8 mouse cellular contexts compared by ENCODE assay signal in the genomic region with DNA sequence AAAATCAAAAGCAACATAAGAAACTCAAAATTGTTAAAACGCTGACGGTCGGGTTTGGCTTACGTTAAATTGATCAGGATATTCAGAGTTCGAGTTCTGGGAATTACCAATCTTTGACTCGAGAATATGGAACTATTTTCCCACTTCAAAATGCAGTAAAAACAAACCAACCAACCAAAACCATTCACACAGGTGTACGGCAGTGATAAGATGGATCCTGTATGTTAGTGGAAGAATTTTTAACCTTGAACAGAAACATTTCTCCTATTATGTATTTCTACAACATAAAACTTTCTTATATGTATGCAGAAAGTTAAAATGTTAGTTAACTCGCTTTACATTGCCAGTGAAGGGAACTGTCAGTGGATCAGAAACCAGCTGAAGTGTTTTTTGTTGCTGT. TPM values are rescaled to one million over a fixed set of nuclear protein-coding genes. Genes with fewer than 3 reads are reported as not detected.
DNase-seq lines count a peak whose midpoint lies in the region; ATAC-seq lines count a peak whose summit lies in the region.

No protein-coding gene starts in this region.

- H3K4me3 ChIP-seq in heart, embryonic 15.5 days, result peak overlapping the region; percentile 72
- peak overlapping the region; percentile 69 for H3K4me3 ChIP-seq in hindbrain, embryonic 11.5 days (ENCODE audit: low read depth, low read length)
- peak overlapping the region; percentile 76 for H3K4me3 ChIP-seq in midbrain, embryonic 10.5 days

- ATAC-seq in heart, embryonic 15.5 days (replicated peaks; ENCODE audit: insufficient number of reproducible peaks, insufficient read depth, low FRiP score, low read depth), result no peak
- ATAC-seq in hindbrain, embryonic 11.5 days (ENCODE audit: low FRiP score), result no peak

- peak overlapping the region; percentile 77 for H3K9ac ChIP-seq in heart, embryonic 15.5 days
- peak overlapping the region; percentile 87 for H3K9ac ChIP-seq in hindbrain, embryonic 11.5 days (ENCODE audit: low read depth, low read length)

- H3K36me3 ChIP-seq in heart, embryonic 15.5 days, result peaks cover 15% of the 10 kb centered on the region; the same call in 1 of the 2 replicates
- H3K36me3 ChIP-seq in hindbrain, embryonic 11.5 days (ENCODE audit: control insufficient read depth, insufficient read depth, low read length), result 0 out of 2 replicates have a peak, but pooled peaks cover 3% of the 10 kb centered on the region
- H3K36me3 ChIP-seq in midbrain, embryonic 10.5 days, result peaks cover 32% of the 10 kb centered on the region

- no peaks in the 10 kb centered on the region for H3K9me3 ChIP-seq in heart, embryonic 15.5 days (replicated peaks)
- H3K9me3 ChIP-seq in hindbrain, embryonic 11.5 days (ENCODE audit: control insufficient read depth, low read length), result no peaks in the 10 kb centered on the region
- H3K9me3 ChIP-seq in midbrain, embryonic 10.5 days (replicated peaks), result no peaks in the 10 kb centered on the region

- H3K27me3 ChIP-seq in heart, embryonic 15.5 days, result no peaks in the 10 kb centered on the region
- H3K27me3 ChIP-seq in hindbrain, embryonic 11.5 days (ENCODE audit: control insufficient read depth, insufficient read depth, low read length), result no peaks in the 10 kb centered on the region
- no peaks in the 10 kb centered on the region for H3K27me3 ChIP-seq in midbrain, embryonic 10.5 days (ENCODE audit: low read depth, poor library complexity, severe bottlenecking)

- peaks cover 18% of the 10 kb centered on the region for H3K4me1 ChIP-seq in heart, embryonic 15.5 days (replicated peaks)
- H3K4me1 ChIP-seq in hindbrain, embryonic 11.5 days (replicated peaks; ENCODE audit: control insufficient read depth, insufficient read depth, low read length), result no peaks in the 10 kb centered on the region
- peaks cover 42% of the 10 kb centered on the region for H3K4me1 ChIP-seq in midbrain, embryonic 10.5 days

- 83% methylated on average over 8 of the region's 8 CpGs for WGBS in heart, embryonic 15.5 days
- 86% methylated on average over 8 of the region's 8 CpGs for WGBS in hindbrain, embryonic 11.5 days
- WGBS in midbrain, embryonic 10.5 days, result 84% methylated on average over 8 of the region's 8 CpGs

- H3K4me2 ChIP-seq in heart, embryonic 15.5 days, result peak overlapping the region; percentile 92
- H3K4me2 ChIP-seq in hindbrain, embryonic 11.5 days (replicated peaks; ENCODE audit: low read depth, low read length), result peak overlapping the region; percentile 89

- DNase-seq in heart, postnatal 4 days, result no peak
- peak; percentile 26 for DNase-seq in MEL-GATA-1-ER (ENCODE audit: extremely low read depth, low read depth)
- DNase-seq in hindbrain, embryonic 11.5 days (ENCODE audit: low spot score), result no peak
- no peak for DNase-seq in midbrain, embryonic 10.5 days (ENCODE audit: low spot score)
- DNase-seq in adrenal gland, adult 2 months, result no peak
- no peak for DNase-seq in left cerebral cortex, adult 9 months (ENCODE audit: low spot score in 2 of 2)
- no peak for DNase-seq in urinary bladder, postnatal 36 days (ENCODE audit: low spot score in 2 of 2)

- no peak overlapping the region for H3K27ac ChIP-seq in heart, embryonic 15.5 days
- H3K27ac ChIP-seq in hindbrain, embryonic 11.5 days (ENCODE audit: low read depth, low read length), result no peak overlapping the region
- H3K27ac ChIP-seq in midbrain, embryonic 10.5 days (replicated peaks), result peak overlapping the region; percentile 92

RNA-seq across cellular contexts. Expression of a gene that starts 0.8 kb away (rescaled TPM):
- polyA plus RNA-seq in heart, embryonic 15.5 days (2015; fragmentation: Nextera tagmentation; extraction: Ambion mirVana), result 6.2 and 7.1 TPM in 2 replicates
- 1 to 10 TPM; 3.2 to 3.5 TPM for total RNA-seq in heart, postnatal 4 days (2021)
- polyA plus RNA-seq in hindbrain, embryonic 11.5 days (2014; fragmentation: Nextera tagmentation; extraction: Ambion mirVana), result 19.7 and 21.7 TPM in 2 replicates
- polyA plus RNA-seq in midbrain, embryonic 10.5 days (2016; fragmentation: Nextera tagmentation; extraction: Ambion mirVana), result 17.5 and 20.6 TPM in 2 replicates
- total RNA-seq in adrenal gland, adult 2 months (2021), result 1 to 10 TPM; 2.6 to 4.5 TPM
- polyA plus RNA-seq in adrenal gland, adult 2 months (2012; rRNA removed), result 0.22 TPM in 2 replicates
